Mouse (Mus musculus) spleen, embryonic (tissue): ENCODE results near the gene D17Wsu92e.

Experiments
- CTCF ChIA-PET: fragments of 350-600 bp; sonication (Branson Sonifier 250); formaldehyde crosslinking; loops from one replicate; lab custom pipeline; 2022; lab: Charles Lee

Gene D17Wsu92e

GRCm38 (mm10) chr17:27751314-27752202 lies 68.9 kb downstream of the D17Wsu92e start:
- CTCF ChIA-PET, result no interaction called here

- CTCF ChIA-PET, result no interaction called here
Measured at GRCm38 (mm10) chr17:27750451-27750942, 70.0 kb downstream of the D17Wsu92e start.

- CTCF ChIA-PET, result interaction anchor here (0.6 kb wide), 1 partner anchor 1641 kb away, joined by 3 read pairs; no protein-coding TSS in a partner anchor
Measured at GRCm38 (mm10) chr17:27748123-27748522, 72.3 kb downstream of the D17Wsu92e start.

- CTCF ChIA-PET, result interaction anchor here (0.7 kb wide), 1 partner anchor 211 kb away, joined by 5 read pairs; no protein-coding TSS in a partner anchor
Measured at GRCm38 (mm10) chr17:27746446-27746845, 74.0 kb downstream of the D17Wsu92e start.

GRCm38 (mm10) chr17:27740961-27741360 lies 79.5 kb downstream of the D17Wsu92e start:
- CTCF ChIA-PET, result no interaction called here

GRCm38 (mm10) chr17:27734344-27735073 lies 85.9 kb downstream of the D17Wsu92e start:
- CTCF ChIA-PET, result no interaction called here

- CTCF ChIA-PET, result no interaction called here
Measured at GRCm38 (mm10) chr17:27732694-27733093, 87.8 kb downstream of the D17Wsu92e start.

GRCm38 (mm10) chr17:27732152-27732551 lies 88.3 kb downstream of the D17Wsu92e start:
- CTCF ChIA-PET, result no interaction called here

- CTCF ChIA-PET, result no interaction called here
Measured at GRCm38 (mm10) chr17:27728770-27729169, 91.7 kb downstream of the D17Wsu92e start, which contains the start of gene Spdef. Gene Spdef, minus strand, starts transcription at chr17:27728955.

- CTCF ChIA-PET, result no interaction called here
Measured at GRCm38 (mm10) chr17:27726527-27726926, 93.9 kb downstream of the D17Wsu92e start.

- CTCF ChIA-PET, result no interaction called here
Measured at GRCm38 (mm10) chr17:27725412-27725811, 95.0 kb downstream of the D17Wsu92e start.

- CTCF ChIA-PET, result no interaction called here
Measured at GRCm38 (mm10) chr17:27725011-27725410, 95.4 kb downstream of the D17Wsu92e start.

GRCm38 (mm10) chr17:27724327-27724726 lies 96.1 kb downstream of the D17Wsu92e start:
- CTCF ChIA-PET, result no interaction called here

GRCm38 (mm10) chr17:27721125-27721664 lies 99.3 kb downstream of the D17Wsu92e start:
- CTCF ChIA-PET, result interaction anchor here (0.5 kb wide), 1 partner anchor 422 kb away, joined by 3 read pairs; no protein-coding TSS in a partner anchor

GRCm38 (mm10) chr17:27720326-27720725 lies 100.1 kb downstream of the D17Wsu92e start:
- CTCF ChIA-PET, result no interaction called here

GRCm38 (mm10) chr17:27719663-27720062 lies 100.8 kb downstream of the D17Wsu92e start:
- CTCF ChIA-PET, result no interaction called here

GRCm38 (mm10) chr17:27718250-27718649 lies 102.2 kb downstream of the D17Wsu92e start:
- CTCF ChIA-PET, result no interaction called here

- CTCF ChIA-PET, result no interaction called here
Measured at GRCm38 (mm10) chr17:27716804-27717203, 103.6 kb downstream of the D17Wsu92e start.

- CTCF ChIA-PET, result no interaction called here
Measured at GRCm38 (mm10) chr17:27712832-27713231, 107.6 kb downstream of the D17Wsu92e start.

GRCm38 (mm10) chr17:27709650-27710049 lies 110.8 kb downstream of the D17Wsu92e start:
- CTCF ChIA-PET, result no interaction called here

GRCm38 (mm10) chr17:27707954-27708661 lies 112.3 kb downstream of the D17Wsu92e start:
- CTCF ChIA-PET, result interaction anchor here (0.6 to 0.7 kb wide), 3 partner anchors 38 to 577 kb away, joined by 3 to 4 read pairs (median 3); no protein-coding TSS in a partner anchor
